Mouse (Mus musculus) fat pad, adult 2 months (tissue): ENCODE data around the gene Nup85.

Source experiments
- DNase-seq: peaks from one replicate; pipeline ENCODE4 v3.0.0-alpha.2; 2011; ENCODE audit warnings: low read depth, low spot score; ENCODE audit errors: extremely low read depth

Gene Nup85

DNA sequence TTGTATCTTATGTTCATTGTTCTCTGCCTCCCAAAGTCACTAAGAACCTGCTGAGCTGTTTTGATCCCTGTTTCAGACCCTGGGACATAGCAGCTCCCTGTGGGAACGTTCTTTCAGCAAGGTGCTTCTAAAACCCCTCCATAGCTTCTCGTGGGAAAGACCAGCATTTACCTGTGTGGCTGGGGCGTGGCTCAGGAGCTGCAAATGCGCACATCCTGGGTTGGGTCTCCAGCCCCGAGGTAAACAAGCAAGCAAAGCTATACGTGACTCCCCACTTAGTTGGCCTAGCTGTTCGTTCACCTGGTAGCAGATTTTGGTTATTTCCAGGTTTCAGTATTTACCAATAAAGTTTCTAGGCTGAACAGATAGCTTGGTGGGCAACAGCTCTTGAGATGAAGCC is 68.0 kb downstream of the Nup85 start:
- no peak for DNase-seq

DNA sequence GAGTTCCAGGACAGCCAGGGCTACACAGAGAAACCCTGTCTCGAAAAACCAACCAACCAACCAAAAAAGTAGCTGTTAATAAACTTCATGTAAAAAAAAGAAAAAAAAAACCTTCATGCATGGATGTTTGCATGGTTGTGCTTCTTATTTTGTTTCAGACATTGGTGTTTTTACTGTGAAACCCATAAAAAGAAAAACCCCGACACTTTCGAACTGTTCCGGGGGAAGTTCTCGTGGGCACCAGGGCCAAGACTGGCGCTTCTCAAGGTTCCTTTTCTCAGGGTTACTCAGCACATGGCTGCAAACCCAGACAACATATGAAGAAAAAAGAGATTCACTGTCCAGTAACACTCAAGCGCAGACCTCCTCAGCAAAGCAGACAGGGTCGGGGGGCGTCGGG is 68.6 kb downstream of the Nup85 start:
- DNase-seq = no peak
